Mouse (Mus musculus) right cerebral cortex, adult 18-20 months (tissue): Measurements from ENCODE around the gene Rasgef1a.

Source experiments
- DNase-seq: peaks from one replicate; pipeline ENCODE4 v3.0.0; 2022; ENCODE audit warnings: mixed read lengths

The Rasgef1a gene

DNA sequence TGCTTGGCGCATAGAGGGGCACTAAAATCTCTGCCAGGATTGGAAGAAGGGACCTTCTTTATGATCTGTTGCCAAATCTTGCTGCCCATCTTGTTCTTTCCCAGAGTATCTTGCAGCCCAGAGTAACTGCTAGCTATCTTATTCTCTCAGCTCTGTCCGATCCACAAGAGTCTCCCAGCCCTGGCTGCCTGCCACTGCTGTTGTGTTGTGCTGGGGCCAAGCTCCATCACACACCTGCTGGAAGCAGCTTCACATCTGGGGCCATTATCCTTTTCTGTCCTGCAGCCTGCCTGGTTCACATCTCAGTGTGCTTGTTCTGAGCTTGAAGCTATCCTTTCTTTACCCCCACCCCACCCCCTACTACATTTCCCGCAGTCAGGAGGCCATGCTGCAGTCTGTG lies 65.0 kb downstream of the Rasgef1a start:
- DNase-seq, result no peak

DNA sequence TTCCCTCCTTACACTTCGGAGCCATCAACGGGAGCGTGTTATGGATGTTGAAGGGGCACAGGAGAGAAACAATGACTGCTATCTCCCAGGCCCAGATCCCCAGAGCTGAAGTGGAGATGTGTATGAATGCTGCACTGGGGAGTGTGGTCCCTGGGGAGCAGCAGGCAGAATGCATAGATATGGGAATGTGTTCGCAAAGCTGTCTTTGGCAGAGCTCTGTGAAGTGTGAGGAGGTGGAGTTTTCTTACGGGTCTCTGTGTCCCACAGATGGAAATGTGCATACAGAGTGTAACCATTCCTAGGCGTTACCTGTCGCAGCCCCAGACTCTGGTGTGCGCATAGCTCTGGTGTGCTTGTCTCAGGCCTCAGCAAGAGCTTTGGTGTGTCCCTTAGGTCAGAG lies 65.5 kb downstream of the Rasgef1a start:
- DNase-seq, result no peak

DNA sequence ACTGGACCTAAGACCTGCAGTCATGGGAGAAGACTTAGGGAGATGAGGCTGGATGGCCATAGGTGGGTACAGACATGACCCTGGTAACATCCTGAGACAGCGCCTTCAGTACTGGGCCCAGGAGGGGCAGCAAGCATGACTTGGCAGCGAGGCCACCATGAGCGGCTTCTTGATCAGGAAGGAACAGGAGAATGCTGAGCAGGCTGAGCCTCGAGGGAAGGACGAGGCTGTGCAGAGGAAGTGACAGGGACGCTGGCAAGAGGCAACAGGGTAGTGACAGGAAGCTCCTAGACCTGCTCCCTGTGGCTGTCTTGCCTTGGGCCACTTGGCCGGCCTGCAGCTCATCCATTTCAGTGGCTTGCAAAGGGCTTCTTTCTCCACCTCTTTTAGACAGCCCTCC lies 66.2 kb downstream of the Rasgef1a start:
- DNase-seq, result no peak

DNA sequence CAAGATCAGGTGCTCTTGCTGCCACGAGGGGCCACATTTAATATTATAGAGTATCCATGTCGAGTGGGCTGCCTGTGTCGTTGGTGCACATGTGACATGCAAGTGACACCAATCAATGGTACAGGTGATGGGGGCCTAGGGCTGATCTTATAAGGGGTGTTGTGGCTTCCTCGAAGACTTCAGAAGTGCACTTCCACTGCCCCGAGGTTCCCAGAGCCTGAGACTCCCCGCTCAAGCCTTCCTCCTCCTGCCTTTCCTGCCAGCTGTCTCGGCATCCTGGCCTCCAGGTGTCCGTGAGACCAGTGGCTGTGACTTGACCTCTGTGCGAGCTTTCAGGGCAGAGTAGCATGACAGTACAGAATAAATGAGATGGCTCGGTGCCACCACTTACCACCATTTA lies 67.5 kb downstream of the Rasgef1a start:
- DNase-seq, result no peak

DNA sequence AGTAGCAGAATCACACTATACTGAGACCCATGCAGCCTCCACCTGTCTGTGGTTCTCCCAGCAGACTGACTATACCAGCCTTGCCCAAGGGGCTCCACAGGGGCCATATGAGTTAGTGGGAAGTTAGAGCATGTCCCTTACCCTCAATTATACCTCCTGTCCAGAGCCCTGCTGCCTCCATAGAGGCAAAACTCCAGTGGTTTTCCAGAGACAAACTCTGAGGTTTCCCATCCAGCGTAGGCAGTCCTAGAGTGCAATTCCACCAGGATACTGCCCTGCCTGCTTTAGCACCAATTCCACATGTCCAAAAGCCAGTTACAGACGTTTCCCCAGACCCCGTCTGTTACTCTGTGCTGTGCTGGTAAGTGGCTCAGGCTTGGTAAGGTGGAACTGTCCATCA lies 68.1 kb downstream of the Rasgef1a start:
- DNase-seq, result no peak

DNA sequence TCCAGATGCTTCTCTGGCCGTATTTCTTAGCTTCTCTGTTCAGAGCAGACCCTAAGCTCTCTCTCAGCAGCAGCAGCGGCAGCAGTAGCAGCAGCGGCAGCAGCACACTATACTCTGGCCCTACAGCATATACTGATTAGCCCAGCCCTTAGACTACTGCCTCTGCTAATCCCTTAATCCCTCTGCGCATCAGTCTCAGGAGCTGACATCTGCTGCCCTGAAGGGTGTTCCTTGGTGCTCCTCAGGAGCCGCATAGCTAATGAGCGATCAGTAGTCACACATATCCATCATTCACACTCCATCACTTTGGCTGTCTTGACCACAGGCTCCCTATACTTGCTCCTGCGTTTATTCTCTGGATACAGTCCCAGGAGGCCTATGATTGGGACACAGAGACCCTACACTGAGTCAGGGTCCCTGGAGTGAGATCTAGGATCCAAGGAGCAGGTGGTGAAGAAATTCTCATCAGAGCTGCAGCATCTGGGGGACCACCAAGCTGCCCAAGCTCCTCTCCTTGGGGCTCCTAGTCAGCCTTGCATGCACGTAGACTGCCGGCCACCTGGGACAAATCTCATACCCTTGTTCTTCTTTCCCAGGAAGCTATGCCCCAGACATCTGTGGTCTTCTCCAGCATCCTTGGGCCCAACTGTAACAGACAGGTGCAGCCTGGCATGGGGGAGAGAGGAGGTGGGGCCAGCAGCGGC lies 68.7 kb downstream of the Rasgef1a start:
- no peak for DNase-seq

DNA sequence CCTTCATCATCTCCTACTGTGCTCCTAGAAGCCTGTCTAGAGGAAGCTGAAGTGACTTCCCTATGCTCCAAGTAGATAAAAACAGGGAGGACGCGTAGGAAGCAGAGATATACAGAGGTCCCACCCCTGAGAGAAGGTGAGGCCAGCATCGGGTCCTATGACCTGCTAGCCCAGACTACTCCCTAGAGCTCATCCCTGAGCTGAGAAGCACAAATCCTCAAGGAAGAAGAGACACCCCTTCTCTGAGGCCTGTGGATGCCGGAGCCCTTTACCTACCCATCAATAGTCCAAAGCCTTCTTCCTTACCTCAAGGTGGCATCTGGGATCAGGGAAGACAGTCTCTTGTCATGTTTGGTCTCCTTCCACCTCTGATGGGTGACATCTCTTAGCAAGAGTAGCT lies 69.5 kb downstream of the Rasgef1a start:
- DNase-seq, result no peak

DNA sequence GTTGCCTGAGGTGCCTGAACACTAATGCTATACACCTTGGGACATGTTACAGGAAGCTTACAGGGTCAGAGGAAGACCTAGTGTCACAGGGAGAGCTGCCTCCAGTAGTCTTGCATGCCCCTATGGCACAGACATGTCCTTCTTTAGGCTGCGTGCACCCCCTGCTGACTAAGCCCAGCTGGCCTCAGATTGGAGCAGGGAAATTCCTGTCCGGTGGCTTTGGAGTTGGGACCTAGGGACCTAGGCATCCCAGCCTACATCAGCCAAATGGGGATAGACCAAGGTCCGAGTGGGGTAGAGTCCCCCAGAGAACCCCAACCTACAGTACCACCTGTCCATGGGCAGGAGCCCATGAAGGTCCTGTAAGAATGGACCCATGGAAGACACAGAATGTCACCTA lies 71.1 kb downstream of the Rasgef1a start:
- DNase-seq, result no peak

DNA sequence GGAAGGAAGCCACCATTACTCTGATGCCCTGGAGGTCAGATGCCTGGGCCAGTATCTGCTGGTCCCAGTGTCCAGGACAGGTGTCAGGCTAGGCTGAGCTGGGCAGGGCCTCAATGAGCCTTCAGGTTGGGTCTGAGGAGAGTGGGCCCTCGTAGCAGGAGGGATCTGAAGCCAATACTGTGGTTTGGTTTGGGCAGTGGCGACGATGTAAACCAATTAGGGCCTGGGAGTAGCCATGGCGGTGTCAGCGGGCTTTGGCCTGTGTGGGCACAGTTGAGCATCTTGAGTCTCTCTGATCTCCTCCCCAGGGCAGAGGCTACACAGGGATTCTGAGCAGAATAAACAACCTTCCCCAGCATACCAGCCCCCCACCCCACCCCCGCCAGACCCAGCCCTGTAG lies 72.4 kb downstream of the Rasgef1a start:
- DNase-seq, result no peak

DNA sequence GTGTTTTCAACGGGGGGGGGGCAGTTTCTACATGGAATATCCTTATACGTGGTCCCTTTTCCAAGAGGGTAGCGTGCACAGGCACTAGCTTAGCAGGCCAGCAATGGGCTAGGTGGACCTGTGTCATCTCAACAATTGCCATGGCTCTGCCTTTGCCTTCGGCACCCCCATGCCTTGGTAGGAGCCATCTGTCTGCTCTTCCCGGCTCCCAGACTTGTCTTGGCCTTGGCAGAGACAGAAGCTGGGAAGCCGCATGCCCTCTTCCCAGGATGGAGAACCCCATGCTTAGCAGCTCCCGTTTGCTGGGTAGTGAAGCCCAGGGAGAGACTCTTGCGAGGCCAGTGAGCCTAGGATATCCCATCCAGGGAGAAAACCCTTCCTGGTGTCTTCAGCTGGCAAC lies 73.4 kb downstream of the Rasgef1a start:
- DNase-seq, result no peak

DNA sequence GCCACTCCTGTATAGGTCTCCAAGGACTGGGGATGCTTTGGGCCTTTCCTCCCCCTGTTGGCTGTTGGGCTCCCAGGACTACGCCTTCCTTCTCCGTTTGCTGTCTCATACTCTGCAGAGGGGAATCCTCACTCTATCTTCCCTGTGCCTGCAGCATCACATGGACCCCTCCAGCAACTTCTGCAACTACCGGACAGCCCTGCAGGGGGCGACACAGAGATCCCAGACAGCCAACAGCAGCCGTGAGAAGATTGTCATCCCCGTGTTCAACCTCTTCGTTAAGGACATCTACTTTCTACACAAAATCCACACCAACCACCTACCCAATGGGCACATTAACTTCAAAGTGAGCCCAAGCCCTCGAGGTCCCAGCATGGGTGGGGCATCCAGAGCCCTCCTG lies 76.7 kb downstream of the Rasgef1a start:
- DNase-seq, result no peak

DNA sequence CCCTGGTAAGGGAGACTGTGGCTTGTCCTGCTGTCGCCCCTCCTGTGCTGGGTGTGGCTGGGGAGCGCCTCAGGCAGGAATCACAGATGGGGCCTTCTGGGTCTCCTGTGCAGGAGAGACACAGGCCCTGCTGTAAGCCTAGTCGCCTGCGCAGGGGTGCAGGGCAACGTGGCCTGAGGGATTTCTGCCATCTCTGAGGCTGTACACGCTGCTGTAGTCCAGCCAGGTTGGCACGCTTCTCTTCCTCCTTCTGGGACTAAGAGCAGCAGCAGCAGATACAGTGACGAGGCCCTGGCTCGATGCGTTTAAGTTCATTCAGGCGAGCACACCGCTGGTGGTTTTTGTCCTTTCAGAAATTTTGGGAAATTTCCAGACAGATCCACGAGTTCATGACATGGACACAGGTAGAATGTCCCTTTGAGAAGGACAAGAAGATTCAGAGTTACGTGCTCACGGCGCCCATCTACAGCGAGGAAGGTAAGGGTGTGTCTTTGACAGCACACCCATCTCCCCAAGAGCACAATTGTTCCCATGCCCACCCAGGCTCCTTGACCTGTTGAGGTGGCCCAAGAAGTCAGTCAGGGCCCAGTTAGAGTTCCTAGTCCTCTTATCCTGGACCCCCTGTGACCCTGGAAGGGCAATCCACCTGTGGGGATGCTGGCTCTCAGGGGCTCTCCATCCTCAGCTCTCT lies 77.7 kb downstream of the Rasgef1a start:
- DNase-seq, result no peak

DNA sequence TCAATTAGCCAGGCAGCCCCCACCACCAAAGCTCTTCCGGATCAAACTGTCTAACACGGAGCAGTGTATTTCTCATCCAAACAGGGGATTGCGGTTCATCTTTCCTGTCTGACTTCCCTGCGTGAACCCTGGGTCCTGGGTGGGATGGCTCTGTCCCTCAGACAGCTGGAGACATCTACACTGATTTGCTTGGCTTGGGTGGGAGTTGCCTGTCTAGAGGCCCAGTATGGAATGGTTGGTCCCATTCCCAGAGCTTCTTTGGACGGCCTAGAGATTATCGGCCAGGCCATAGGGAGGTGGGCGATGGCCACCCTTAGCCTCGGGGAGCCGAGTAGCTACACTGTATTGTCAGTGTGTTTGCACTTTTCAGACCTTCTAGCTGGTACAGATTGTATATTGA lies 79.6 kb downstream of the Rasgef1a start:
- no peak for DNase-seq

DNA sequence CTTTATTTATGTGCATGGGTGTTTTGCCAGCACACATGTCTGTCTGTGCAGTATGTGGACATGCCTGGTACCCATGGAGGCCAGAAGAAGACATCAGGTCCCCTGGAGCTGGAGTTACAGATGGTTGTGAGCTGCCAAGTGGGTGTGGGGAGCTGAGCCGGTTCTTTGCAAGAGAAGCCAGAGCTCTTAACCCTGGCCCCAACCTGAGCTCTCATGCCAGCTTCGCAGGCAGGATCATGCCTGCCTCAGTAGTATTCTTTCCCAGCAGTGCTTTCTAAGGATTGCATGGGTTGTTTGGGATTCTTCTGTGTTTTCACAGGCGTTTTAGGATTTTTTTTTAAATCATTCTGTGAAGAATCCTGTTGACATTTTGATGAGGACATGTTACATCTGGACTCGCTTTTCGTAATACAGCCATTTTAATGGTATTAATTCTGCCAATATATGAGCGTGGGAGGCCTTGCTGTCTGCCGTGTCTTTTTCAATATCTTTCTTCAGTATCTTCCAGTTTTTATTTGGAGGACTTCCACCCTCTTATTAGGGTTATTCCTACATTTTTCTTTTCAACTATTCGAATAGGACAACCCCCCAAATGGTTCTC lies 86.6 kb downstream of the Rasgef1a start:
- DNase-seq, result no peak

DNA sequence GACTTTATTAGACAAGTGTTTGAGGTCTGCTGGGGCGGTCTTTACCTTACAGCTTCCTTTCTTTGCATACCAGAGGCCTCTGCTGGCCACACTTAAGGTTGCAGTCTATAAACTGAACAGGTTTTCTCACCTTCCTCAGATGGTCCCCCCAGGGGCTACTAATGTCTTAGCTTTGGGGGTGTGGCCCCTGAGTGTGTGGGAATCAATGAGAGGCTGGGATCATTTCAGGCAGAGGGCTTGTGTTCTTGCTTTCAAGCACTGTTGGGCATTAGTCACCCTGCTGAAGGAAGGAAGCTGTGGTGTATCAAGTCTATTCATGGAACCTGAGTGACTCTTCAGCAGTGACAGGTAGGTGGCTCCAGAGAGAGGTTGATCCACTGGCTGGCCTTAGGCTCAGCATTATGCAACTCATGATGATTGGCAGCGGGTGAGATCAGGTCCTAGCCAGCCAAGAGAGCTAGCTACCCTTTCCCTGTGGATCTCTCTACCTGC lies 88.1 kb downstream of the Rasgef1a start:
- no peak for DNase-seq

DNA sequence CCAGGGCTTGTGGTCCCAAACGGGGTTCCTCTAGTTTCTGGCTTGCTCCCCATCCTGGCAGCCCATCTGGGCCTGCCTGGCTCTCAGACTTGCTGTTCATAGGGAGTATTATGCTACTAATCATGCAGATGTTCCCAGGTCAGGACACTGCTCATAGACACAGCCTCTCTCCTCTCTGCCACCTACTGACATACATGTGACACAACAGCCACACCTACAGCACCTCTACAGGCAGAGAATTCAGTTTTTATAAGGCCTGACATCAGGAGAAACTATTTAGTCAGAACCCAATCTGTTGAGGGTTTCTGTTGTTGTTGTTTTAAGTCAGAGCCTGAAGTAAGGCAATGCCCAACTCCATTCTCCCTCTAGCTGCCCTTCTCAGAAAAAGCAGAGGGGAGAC lies 100.6 kb downstream of the Rasgef1a start:
- DNase-seq, result no peak

DNA sequence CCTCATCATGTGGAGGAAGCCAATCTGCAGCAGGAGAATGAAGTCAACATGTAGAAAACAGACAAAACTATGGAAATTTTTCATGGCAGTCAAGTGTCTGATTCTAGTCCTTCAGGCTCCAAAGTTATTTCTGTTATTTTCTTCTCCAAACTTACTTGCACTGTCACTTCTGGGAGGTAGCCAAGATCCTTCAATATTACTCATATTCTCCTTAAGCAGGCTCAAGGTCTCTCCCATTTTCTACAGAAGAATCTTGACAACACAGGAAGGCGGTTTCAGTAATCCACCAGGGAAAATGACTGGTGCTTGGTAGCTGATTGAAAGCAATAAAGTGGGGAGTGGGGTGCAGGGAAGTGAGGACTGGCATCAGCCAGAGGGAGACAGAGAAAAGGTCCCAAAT lies 111.5 kb downstream of the Rasgef1a start:
- no peak for DNase-seq

DNA sequence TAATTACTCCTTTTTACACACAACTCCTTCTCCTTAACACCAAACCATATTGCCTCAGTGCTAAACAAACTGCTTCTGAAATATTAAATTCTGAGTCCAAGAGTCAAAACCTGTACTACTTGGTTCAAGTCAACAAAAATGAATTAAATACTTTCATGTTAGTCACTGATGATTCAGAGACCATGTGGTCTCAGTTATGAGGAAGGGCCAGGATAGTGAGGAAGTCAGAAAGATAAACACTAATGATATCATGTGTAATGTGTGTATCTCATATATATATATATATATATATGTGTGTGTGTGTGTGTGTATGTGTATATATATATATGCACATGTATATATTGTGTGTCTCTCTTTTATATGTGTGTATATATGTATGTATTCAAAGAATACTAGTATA lies 115.3 kb downstream of the Rasgef1a start:
- DNase-seq, result no peak

DNA sequence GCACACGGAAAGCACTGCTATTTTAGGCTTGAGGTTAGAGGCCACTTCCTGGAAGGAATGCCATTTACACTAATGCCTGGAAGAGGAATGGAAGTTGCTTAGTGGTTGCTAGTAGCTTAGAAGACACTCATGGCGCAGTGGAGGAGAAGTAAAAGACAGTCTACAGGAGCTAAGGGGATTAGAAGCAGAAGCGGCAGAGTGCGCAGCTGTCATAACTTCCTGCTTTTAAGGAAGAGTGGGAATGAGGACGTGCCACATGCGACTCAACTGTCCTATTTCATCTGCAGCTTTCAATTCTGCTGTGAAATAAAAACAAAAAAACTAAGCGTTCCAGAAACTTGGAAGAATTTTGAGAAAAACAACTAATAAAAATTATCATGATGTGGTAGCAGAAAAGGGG lies 116.0 kb downstream of the Rasgef1a start:
- no peak for DNase-seq

DNA sequence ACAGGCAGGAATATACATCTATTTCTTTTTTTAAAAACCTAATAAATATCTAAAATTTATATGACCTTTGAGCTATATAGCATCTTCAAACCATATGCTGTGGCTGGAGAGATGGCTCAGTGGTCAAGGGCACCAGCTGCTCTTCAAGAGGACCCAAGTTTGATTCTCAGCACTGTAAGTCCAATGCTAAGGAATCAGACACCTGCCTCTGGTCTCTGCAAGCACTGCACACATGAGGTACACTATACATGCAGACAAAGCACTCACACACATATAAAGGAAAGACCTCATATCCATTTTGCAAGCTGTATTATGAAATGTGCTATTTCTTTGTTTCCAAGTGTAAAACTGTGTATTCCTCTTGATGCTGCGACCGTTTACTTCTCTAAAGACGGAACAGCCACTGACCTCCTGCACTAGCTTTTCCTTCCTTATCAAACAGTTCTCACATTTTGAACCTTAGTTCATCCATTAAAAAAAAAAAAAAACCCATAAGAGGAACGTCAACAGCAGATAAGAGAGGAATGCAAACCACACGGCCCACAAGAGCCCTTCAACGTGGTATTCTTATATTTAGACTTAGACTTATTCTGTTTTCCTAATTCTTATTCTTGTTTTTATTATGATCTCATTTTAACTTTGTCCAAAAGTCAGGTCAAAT lies 116.7 kb downstream of the Rasgef1a start:
- DNase-seq, result no peak

DNA sequence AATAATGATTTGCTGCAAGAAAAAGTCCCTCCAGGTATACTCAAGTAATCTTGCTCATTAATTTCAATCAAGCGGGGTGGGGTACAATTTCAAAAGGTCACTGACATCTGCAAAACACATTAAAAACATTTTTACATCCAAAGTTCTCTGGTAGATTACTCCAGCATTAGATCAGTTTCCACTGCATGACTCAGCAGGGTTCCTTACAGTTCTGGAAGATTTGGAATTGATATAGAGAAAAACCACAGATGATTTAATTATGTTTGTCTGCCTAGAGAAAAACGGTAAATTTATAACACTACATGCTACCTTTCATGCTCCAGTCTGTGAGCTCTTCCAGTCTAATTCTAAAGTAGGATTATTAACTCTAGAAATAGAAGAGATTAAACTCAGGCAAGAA lies 118.8 kb downstream of the Rasgef1a start:
- no peak for DNase-seq

DNA sequence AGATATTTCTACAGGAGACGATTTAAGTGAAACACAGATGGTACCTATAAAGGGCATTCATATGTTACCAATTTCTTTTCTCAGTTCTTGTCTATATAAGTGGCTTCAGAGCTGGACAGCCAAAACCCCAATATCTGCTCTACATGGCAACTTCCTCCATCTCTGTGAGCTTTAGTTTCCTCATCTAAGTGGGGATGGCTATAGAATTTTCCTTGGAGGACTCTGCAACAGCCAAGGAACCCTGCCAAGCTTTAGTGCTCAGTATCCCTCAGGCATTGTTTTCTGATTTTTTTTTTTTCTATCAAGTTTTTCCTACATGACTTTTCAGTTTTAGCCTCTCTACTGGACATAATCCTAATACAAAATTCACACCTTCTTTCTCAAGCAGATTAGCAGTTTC lies 123.2 kb downstream of the Rasgef1a start:
- DNase-seq, result no peak

DNA sequence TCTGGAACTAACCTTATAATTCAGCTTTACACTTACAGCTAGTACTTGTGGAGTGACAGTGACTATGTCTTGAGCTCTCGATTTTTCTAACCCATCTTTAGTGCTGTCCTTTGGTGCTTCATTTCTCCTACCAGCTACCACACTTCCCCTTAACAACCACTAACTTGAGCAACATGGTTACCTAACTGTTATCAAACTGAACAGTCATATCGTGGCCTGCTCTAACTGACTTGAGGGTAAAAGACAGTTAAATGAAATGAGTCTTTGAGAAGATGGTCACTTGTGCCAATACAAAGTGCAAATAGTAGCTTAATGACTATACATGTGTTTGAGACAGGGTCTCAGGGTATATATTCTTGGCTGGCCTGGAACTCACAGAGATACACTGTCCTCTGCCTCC lies 125.9 kb downstream of the Rasgef1a start:
- no peak for DNase-seq
